Comparison of ENCODE assay signal across 9 mouse cellular contexts in genomic region chr11:101118105-101118504, GRCm38 (mm10). TPM values are rescaled to one million over a fixed set of nuclear protein-coding genes. Genes with fewer than 3 reads are reported as not detected.
A peak's percentile ranks its signal among the peaks of the same experiment; 100 is the strongest.
DNase-seq lines count a peak whose midpoint lies in the region; ATAC-seq and TF ChIP-seq lines count a peak whose summit lies in the region.
"Had no signal": no experiment of that assay in that cellular context is flagged by ENCODE, and none has a peak within 500 bp of the region (broad histone marks: within the 10 kb centered on the region; RNA-seq: fewer than 3 reads in every experiment).

No protein-coding gene starts in this region.

- 0 out of 2 replicates have a peak overlapping the region, but pooled peaks have one; percentile 8 for H3K27ac ChIP-seq in heart, embryonic 13.5 days (replicated peaks)
- 0 out of 2 replicates have a peak overlapping the region, but pooled peaks have one; percentile 95 for H3K27ac ChIP-seq in hindbrain, embryonic 10.5 days
- no peak overlapping the region for H3K27ac ChIP-seq in midbrain, embryonic 11.5 days (ENCODE audit: low read depth, low read length)

- H3K36me3 ChIP-seq in heart, embryonic 13.5 days = peaks cover 32% of the 10 kb centered on the region
- peaks cover 58% of the 10 kb centered on the region for H3K36me3 ChIP-seq in G1E (replicated peaks)
- H3K36me3 ChIP-seq in hindbrain, embryonic 10.5 days = peaks cover 47% of the 10 kb centered on the region
- H3K36me3 ChIP-seq in midbrain, embryonic 11.5 days (ENCODE audit: control insufficient read depth, insufficient read depth, low read length) = peaks cover 2% of the 10 kb centered on the region

- H3K4me3 ChIP-seq in heart, embryonic 13.5 days = peak overlapping the region; percentile 81
- H3K4me3 ChIP-seq in G1E (ENCODE audit: low read depth, low read length) = peak overlapping the region; percentile 92; the same call in 1 of the 2 replicates
- peak overlapping the region; percentile 95 for H3K4me3 ChIP-seq in hindbrain, embryonic 10.5 days
- H3K4me3 ChIP-seq in midbrain, embryonic 11.5 days (ENCODE audit: low read depth, low read length) = peak overlapping the region; percentile 87

- peaks cover under 1% of the 10 kb centered on the region; the same call in 1 of the 2 replicates for H3K9me3 ChIP-seq in heart, embryonic 13.5 days
- H3K9me3 ChIP-seq in G1E (replicated peaks) = no peaks in the 10 kb centered on the region
- H3K9me3 ChIP-seq in hindbrain, embryonic 10.5 days = 0 out of 2 replicates have a peak, but pooled peaks cover 3% of the 10 kb centered on the region
- H3K9me3 ChIP-seq in midbrain, embryonic 11.5 days (ENCODE audit: control insufficient read depth, low read length) = no peaks in the 10 kb centered on the region

- DNase-seq in heart, adult 8-10 months (ENCODE audit: low spot score) = no peak
- no peak for DNase-seq in G1E (ENCODE audit: low spot score)
- no peak for DNase-seq in hindbrain, embryonic 10.5 days (ENCODE audit: low spot score)
- no peak for DNase-seq in midbrain, embryonic 11.5 days (ENCODE audit: low spot score, missing footprints)
- DNase-seq in Muller cell, postnatal 12 days (ENCODE audit: inconsistent ontology term) = no peak
- no peak for DNase-seq in kidney, postnatal 36 days
- no peak for DNase-seq in gastrocnemius, postnatal 25 days

- H3K27me3 ChIP-seq in heart, embryonic 13.5 days (replicated peaks) = no peaks in the 10 kb centered on the region
- no peaks in the 10 kb centered on the region for H3K27me3 ChIP-seq in G1E (ENCODE audit: insufficient read depth, low read length)
- H3K27me3 ChIP-seq in hindbrain, embryonic 10.5 days (ENCODE audit: insufficient read depth, poor library complexity, severe bottlenecking) = no peaks in the 10 kb centered on the region
- H3K27me3 ChIP-seq in midbrain, embryonic 11.5 days (ENCODE audit: control insufficient read depth, insufficient read depth, low read length) = no peaks in the 10 kb centered on the region
- H3K27me3 ChIP-seq: Patski had no signal

- H3K4me1 ChIP-seq in heart, embryonic 13.5 days = peaks cover 50% of the 10 kb centered on the region
- H3K4me1 ChIP-seq in G1E (ENCODE audit: insufficient read depth, low read depth, low read length) = peaks cover 55% of the 10 kb centered on the region
- H3K4me1 ChIP-seq in hindbrain, embryonic 10.5 days (replicated peaks) = peaks cover 44% of the 10 kb centered on the region
- H3K4me1 ChIP-seq in midbrain, embryonic 11.5 days (ENCODE audit: control insufficient read depth, insufficient read depth, low read length) = peaks cover 17% of the 10 kb centered on the region

- peak overlapping the region; percentile 91 for H3K9ac ChIP-seq in heart, embryonic 13.5 days
- H3K9ac ChIP-seq in midbrain, embryonic 11.5 days (ENCODE audit: low read length) = no peak overlapping the region; the same call in 1 of the 2 replicates

- ATAC-seq in heart, embryonic 13.5 days (ENCODE audit: extremely low read depth, insufficient number of reproducible peaks, low FRiP score, low TSS enrichment) = no peak
- ATAC-seq in G1E (ENCODE audit: extremely low read depth, insufficient number of reproducible peaks, low FRiP score, poor library complexity, severe bottlenecking) = no peak
- ATAC-seq in midbrain, embryonic 11.5 days (ENCODE audit: low FRiP score) = no peak
- ATAC-seq: Patski had no signal

- 28% methylated on average over 4 of the region's 4 CpGs for WGBS in heart, embryonic 13.5 days
- 48% methylated on average over 4 of the region's 4 CpGs for WGBS in hindbrain, embryonic 10.5 days
- 50% methylated on average over 4 of the region's 4 CpGs for WGBS in midbrain, embryonic 11.5 days

- H3K4me2 ChIP-seq in heart, embryonic 13.5 days = peak overlapping the region; percentile 99
- peak overlapping the region; percentile 65 for H3K4me2 ChIP-seq in midbrain, embryonic 11.5 days

- TF ChIP-seq CTCF in G1E (IDR thresholded peaks at IDR 0.05; ENCODE audit: low read depth, low read length) = no peak

RNA-seq across cellular contexts. Expression of gene Retreg3, which starts 1.6 kb away (rescaled TPM):
- polyA plus RNA-seq in heart, embryonic 13.5 days (2015; fragmentation: Nextera tagmentation; extraction: Ambion mirVana) = 12.0 and 14.1 TPM in 2 replicates
- total RNA-seq in heart, adult 8-10 months (2022) = 10 to 100 TPM; 26.5 to 31.2 (median 29.0) TPM
- total RNA-seq in G1E (2014; fragmentation: Nextera tagmentation) (12.0 and 13.4 TPM in 2 replicates), G1E (2017) (43.2 and 44.0 TPM in 2 replicates)
- polyA plus RNA-seq in G1E (2012) = 7.7 and 9.4 TPM in 2 replicates
- 17.8 and 21.2 TPM in 2 replicates for polyA plus RNA-seq in hindbrain, embryonic 10.5 days (2016; fragmentation: Nextera tagmentation; extraction: Ambion mirVana)
- 11.0 and 11.4 TPM in 2 replicates for polyA plus RNA-seq in midbrain, embryonic 11.5 days (2014; fragmentation: Nextera tagmentation; extraction: Ambion mirVana)
- 10 to 100 TPM; 28.4 to 29.9 TPM for total RNA-seq in gastrocnemius, postnatal 25 days (2021)

RNA-seq across cellular contexts. Expression of gene Tubg1, which starts 1.6 kb away (rescaled TPM):
- 77.2 and 83.0 TPM in 2 replicates for polyA plus RNA-seq in heart, embryonic 13.5 days (2015; fragmentation: Nextera tagmentation; extraction: Ambion mirVana)
- total RNA-seq in heart, adult 8-10 months (2022) = 10 to 100 TPM; 23.2 to 27.3 (median 25.4) TPM
- total RNA-seq in G1E (2014; fragmentation: Nextera tagmentation) = 39.8 and 42.0 TPM in 2 replicates
- 46.0 and 47.5 TPM in 2 replicates for total RNA-seq in G1E (2017)
- polyA plus RNA-seq in G1E (2012) = 96.1 and 120 TPM in 2 replicates
- 136 and 141 TPM in 2 replicates for polyA plus RNA-seq in hindbrain, embryonic 10.5 days (2016; fragmentation: Nextera tagmentation; extraction: Ambion mirVana)
- polyA plus RNA-seq in midbrain, embryonic 11.5 days (2014; fragmentation: Nextera tagmentation; extraction: Ambion mirVana) = 96.3 and 108 TPM in 2 replicates
- 10 to 100 TPM; 22.8 to 23.4 TPM for total RNA-seq in gastrocnemius, postnatal 25 days (2021)

RNA-seq across cellular contexts. Expression of gene Psmc3ip, which starts 22.9 kb away (rescaled TPM):
- 21.4 and 26.6 TPM in 2 replicates for polyA plus RNA-seq in heart, embryonic 13.5 days (2015; fragmentation: Nextera tagmentation; extraction: Ambion mirVana)
- 1 to 10 TPM; 2.3 to 3.1 (median 2.8) TPM for total RNA-seq in heart, adult 8-10 months (2022)
- total RNA-seq in G1E (2014; fragmentation: Nextera tagmentation) (11.1 and 15.7 TPM in 2 replicates), G1E (2017) (27.0 and 29.8 TPM in 2 replicates)
- 20.5 and 20.6 TPM in 2 replicates for polyA plus RNA-seq in G1E (2012)
- 59.7 and 72.5 TPM in 2 replicates for polyA plus RNA-seq in hindbrain, embryonic 10.5 days (2016; fragmentation: Nextera tagmentation; extraction: Ambion mirVana)
- polyA plus RNA-seq in midbrain, embryonic 11.5 days (2014; fragmentation: Nextera tagmentation; extraction: Ambion mirVana) = 57.0 and 64.8 TPM in 2 replicates
- total RNA-seq in gastrocnemius, postnatal 25 days (2021) = 1 to 10 TPM; 1.5 to 1.7 TPM

RNA-seq across cellular contexts. Expression of gene Mlx, which starts 31.0 kb away (rescaled TPM):
- polyA plus RNA-seq in heart, embryonic 13.5 days (2015; fragmentation: Nextera tagmentation; extraction: Ambion mirVana) = 36.3 and 41.6 TPM in 2 replicates
- 10 to 100 TPM; 15.5 to 24.4 (median 20.0) TPM for total RNA-seq in heart, adult 8-10 months (2022)
- total RNA-seq in G1E (2014; fragmentation: Nextera tagmentation) (40.5 and 43.2 TPM in 2 replicates), G1E (2017) (45.5 and 45.9 TPM in 2 replicates)
- polyA plus RNA-seq in G1E (2012) = 13.0 and 17.8 TPM in 2 replicates
- polyA plus RNA-seq in hindbrain, embryonic 10.5 days (2016; fragmentation: Nextera tagmentation; extraction: Ambion mirVana) = 44.7 and 49.7 TPM in 2 replicates
- 38.0 and 47.0 TPM in 2 replicates for polyA plus RNA-seq in midbrain, embryonic 11.5 days (2014; fragmentation: Nextera tagmentation; extraction: Ambion mirVana)
- 10 to 100 TPM in 1 of 2 experiments, 1 to 10 TPM in 1; 7.5 to 11.0 TPM for total RNA-seq in gastrocnemius, postnatal 25 days (2021)

RNA-seq across cellular contexts. Expression of gene Coasy, which starts 35.7 kb away (rescaled TPM):
- polyA plus RNA-seq in heart, embryonic 13.5 days (2015; fragmentation: Nextera tagmentation; extraction: Ambion mirVana) = 26.8 and 28.4 TPM in 2 replicates
- total RNA-seq in heart, adult 8-10 months (2022) = 10 to 100 TPM; 14.5 to 21.0 (median 17.6) TPM
- total RNA-seq in G1E (2014; fragmentation: Nextera tagmentation) = 23.6 and 26.7 TPM in 2 replicates
- 31.7 and 32.6 TPM in 2 replicates for total RNA-seq in G1E (2017)
- polyA plus RNA-seq in G1E (2012) = 39.3 and 43.6 TPM in 2 replicates
- 53.1 and 59.6 TPM in 2 replicates for polyA plus RNA-seq in hindbrain, embryonic 10.5 days (2016; fragmentation: Nextera tagmentation; extraction: Ambion mirVana)
- polyA plus RNA-seq in midbrain, embryonic 11.5 days (2014; fragmentation: Nextera tagmentation; extraction: Ambion mirVana) = 53.2 and 53.3 TPM in 2 replicates
- 10 to 100 TPM in 1 of 2 experiments, 1 to 10 TPM in 1; 7.9 to 10.3 TPM for total RNA-seq in gastrocnemius, postnatal 25 days (2021)
